Mouse (Mus musculus): ENCODE measurements around the gene Brca1.

DNA sequence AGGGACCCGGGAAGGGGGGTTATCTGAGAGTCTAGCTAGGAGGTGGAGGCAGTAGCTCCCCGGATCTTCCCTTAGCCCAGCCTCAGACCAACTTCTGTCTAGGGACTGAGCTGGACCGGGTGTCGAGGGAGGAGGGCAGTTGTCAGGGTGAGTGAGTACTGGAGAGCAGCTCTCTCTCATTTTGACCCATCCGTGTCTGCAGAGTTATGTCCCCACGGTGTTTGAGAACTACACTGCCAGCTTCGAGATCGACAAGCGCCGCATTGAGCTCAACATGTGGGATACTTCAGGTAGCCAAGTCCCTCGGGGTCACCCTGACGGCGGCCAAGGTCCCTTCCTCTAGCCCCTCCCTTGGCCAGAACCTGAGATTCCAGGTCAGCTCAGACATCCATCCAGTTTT lies 83.0 kb downstream of the Brca1 start:
- TF ChIP-seq POLR2A (IDR thresholded peaks at IDR 0.05; ENCODE audit: borderline replicate concordance, insufficient read depth, low read length) (no peak), CTCF (IDR thresholded peaks at IDR 0.05; ENCODE audit: borderline replicate concordance, insufficient read depth, low read depth, low read length) (no peak)

Measured in cerebellum, adult 2 months (tissue).